Mouse (Mus musculus) spleen, adult 2 months (tissue): ENCODE measurements around the gene Ctsl.

Experiments used
- CTCF ChIP-seq: fragments of 200-500 bp; IDR thresholded peaks from 2 replicates; pipeline ENCODE4 v1.5.1; 2011; ENCODE audit warnings: mild to moderate bottlenecking, inconsistent platforms; ENCODE audit not compliant: insufficient read depth, insufficient read length, insufficient replicate concordance; ENCODE audit errors: extremely low read depth
- POLR2A ChIP-seq: fragments of 200-500 bp; IDR thresholded peaks from 2 replicates; pipeline ENCODE4 v1.6.1; 2011; ENCODE audit warnings: low read depth, low read length, inconsistent platforms

DNA sequence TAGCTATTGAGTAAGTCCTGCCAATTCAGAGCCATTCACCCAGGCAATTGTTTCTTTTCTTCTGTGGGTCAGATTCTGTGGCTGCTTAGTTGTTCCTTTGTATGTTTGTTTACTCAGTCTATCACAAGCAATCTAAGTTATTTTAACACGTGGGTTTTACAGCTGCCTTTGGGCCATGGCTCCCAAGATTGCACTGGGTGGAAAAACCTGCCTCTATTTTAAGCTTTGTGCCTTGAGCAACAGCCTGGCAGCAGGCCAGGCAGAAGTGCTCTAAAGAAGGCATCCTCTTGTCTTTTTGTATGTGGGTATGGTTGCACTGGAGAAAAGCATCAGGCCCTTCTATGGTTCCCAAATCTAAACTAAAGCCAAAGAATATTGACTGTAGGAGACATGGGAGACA is 3.0 kb upstream of the Ctsl start:
- TF ChIP-seq CTCF (no peak), POLR2A (no peak)
